Mouse (Mus musculus): ENCODE results near the gene Ros1. TPM values are rescaled to one million over a fixed set of nuclear protein-coding genes. Genes with fewer than 3 reads are reported as not detected.

The Ros1 gene
- not detected in 2 replicates for total RNA-seq (2015; ENCODE audit: low replicate concordance)
- not detected in 2 replicates for total RNA-seq (2017; ENCODE audit: low replicate concordance)

DNA sequence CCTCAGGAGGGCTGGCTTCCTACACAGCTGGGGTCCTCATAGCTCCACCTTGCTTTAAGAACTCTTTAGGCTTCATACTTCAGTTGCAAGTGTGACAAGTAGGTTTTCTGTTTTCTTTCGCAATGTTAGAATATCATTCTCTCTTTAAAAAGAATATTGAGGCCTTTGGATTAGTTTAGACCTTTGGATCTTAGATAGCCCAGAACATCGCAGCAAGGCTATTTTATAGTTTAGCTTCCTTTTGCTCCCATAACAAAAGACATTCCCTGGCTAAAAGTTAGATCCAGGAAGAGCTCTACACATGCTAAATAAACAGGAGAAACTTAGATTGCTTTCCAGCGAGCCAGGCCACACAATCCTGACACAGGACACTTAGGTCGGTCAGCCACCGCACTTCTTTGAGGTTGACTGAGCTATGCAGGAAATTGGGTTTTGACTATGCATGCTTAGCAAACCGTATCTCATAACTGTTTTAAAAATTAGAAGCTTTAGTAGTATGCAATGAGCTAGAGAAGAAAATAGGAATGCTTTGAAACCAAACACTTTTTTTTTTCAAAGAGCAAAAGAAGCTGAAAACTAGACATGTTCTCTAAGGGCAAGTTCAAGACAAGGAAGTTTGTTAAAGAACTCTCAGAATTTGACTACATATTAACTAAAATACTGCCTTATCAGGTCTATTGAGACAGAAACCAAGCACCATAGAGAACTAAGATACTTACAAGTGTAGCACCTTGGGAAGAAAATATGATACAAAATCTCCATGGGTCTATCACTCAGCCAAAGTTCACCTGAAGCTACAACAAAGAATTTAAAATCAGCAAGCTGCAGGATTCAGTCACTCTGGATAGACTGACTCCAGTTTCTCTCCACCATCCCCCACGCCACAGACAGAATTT is at the start of gene Ros1:
TSS of gene Ros1 (minus strand) at position 288 of the 896 bp plus-strand sequence.
- no peak for ATAC-seq (replicated peaks; ENCODE audit: low FRiP score, poor library complexity, severe bottlenecking)

DNA sequence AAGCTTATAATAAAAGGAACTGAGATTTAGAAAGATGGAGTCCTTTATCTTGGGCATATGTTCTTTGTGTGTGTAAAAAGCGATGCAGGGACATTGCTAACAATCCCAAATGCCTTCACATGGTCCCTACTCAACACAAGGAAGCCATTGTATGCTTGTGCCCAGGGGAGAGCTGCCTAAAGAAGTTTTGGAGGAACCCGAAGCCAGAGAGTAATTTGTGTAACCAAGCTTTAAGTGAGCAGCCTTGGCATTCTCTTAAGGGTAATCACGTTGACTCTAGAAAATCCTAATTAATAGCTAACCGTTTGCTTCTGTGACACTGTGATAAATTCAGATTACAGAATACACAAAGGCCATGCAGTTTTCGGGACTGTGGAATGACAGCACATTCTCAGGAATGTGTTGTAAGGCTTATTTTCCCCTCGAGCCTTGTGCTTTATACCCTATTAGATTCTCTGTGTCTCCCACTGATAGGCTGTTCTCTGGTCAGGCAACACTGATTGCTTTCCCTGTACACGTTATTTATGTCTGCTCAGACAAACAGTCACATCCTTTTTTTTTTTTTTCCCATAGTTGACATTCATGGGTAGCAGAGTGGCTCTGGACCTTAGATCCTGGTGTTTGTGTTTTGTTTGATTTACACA is 47.8 kb upstream of the Ros1 start:
- ATAC-seq (replicated peaks; ENCODE audit: low FRiP score, poor library complexity, severe bottlenecking) = no peak

DNA sequence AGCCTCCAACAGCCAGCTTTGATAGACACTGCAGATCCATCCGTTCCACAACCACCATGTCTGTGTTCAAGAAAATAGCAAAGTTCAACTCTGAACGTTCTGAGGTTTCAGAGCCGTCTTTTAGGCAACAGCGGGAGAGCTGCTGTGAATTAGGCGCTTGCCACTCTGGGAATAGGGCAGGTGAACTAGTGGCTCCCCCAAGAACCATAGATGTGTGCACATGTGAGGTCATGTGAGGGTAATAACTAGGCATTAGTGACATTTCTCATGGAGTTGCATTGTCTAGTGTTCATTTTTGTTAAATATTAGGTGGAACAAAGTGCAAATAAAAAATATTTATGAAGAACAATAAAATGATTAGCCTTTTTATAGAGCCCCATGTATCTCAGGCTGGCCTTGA is 47.0 kb upstream of the Ros1 start:
- ATAC-seq (replicated peaks; ENCODE audit: low FRiP score, poor library complexity, severe bottlenecking) = no peak

DNA sequence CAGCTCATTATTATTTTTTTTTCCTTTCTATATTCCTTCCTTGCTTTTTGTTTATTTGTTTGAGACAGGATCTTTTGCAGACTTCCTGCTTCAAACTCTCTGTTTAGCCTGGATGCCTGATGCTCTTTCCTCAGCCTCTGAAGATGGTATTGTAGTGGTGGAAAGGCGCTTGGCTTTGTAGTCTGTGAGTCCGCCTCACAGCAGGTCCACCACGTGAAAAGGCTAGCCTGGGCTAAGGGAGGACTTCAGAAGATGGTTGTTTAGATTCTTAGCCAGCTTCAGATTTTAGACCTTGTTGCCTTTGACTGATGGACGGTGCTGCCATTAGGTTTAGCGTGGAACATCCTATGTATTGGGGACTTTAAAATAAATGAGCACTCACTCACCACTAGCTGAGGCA is 40.4 kb upstream of the Ros1 start:
- ATAC-seq (replicated peaks; ENCODE audit: low FRiP score, poor library complexity, severe bottlenecking) = no peak

DNA sequence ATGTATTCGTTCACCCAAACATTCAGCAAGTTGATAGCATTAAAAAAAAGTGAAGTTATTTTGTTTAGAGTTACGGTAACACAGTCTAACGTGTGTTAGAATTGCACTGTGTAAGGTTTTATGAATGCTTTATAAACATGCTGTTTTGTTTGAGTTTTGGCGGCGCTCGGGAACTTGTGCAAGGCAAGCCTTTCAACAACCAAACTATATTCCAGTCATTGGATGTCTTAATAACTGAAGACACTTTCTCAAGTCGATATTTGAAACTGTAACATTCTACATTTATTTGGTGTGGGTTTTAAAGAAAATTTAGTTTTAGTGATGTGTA is 39.6 kb upstream of the Ros1 start:
- ATAC-seq (replicated peaks; ENCODE audit: low FRiP score, poor library complexity, severe bottlenecking) = no peak

DNA sequence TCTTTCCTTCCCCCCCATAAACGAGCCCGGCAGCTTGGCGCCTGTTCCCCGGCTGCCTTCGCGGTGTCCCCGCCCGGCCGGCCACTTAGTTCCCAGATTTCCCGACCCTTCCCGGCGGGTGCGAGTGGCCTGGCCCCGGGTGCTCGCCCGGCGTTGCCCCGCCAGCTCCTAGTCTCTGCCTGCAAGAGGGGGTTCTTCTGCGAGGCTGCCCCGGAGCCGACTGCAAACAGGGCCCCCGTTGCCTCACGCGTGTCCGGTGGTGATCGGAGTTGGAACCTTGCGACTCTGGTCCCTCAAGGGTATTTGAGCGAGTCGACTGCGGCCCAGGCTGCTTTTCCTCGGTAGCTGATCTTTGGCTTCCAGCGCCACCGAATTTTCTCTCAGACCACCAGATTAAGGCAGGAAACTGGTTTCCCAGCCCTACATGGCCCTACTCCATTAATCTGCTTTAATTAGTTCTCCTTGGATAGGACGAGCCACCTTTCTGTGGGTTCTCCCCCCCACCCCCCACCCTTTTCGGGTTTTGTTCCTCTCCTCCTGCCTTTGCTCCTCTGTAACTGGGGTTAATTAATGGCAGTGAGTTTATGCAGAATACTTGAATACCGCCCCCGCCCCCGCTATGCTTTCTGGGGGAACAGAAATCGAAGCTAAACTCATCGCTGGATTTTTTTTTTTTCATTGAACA is 39.1 kb upstream of the Ros1 start:
- ATAC-seq (replicated peaks; ENCODE audit: low FRiP score, poor library complexity, severe bottlenecking) = no peak

DNA sequence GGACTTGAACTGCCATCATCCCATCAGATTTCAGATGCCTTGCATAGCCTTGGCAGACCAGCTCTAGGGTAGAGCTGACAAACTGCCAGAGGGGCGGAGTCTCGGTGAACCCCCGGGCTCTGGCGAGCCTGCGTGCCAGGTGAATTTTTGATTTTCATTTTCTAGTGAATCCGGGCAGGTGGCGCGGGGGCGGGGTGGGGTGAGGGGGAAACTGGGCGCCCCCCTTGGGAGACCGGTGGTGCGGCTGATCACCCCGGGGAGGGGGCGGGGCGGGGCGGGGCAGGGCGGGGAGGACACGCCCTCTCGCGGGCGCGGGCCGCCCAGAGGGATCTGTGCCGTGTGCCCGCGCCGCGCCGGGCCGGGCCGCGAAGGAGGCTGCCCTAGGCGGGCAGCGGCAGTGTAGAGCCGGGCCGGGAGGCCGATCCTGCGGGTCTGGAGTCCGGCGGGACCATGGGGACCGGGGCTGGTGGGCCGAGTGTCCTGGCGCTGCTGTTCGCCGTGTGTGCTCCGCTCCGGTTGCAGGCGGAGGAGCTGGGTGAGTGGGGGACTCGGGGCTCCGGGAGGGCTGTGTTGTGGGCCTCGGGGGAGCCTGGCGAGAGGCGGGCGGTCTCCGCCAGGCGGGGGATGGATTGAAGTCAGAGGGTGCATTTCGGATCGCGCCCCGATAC is 38.4 kb upstream of the Ros1 start, which contains the start of gene Dcbld1:
TSS of gene Dcbld1 (plus strand) at position 319 of the 668 bp plus-strand sequence.
- ATAC-seq (replicated peaks; ENCODE audit: low FRiP score, poor library complexity, severe bottlenecking) = no peak

DNA sequence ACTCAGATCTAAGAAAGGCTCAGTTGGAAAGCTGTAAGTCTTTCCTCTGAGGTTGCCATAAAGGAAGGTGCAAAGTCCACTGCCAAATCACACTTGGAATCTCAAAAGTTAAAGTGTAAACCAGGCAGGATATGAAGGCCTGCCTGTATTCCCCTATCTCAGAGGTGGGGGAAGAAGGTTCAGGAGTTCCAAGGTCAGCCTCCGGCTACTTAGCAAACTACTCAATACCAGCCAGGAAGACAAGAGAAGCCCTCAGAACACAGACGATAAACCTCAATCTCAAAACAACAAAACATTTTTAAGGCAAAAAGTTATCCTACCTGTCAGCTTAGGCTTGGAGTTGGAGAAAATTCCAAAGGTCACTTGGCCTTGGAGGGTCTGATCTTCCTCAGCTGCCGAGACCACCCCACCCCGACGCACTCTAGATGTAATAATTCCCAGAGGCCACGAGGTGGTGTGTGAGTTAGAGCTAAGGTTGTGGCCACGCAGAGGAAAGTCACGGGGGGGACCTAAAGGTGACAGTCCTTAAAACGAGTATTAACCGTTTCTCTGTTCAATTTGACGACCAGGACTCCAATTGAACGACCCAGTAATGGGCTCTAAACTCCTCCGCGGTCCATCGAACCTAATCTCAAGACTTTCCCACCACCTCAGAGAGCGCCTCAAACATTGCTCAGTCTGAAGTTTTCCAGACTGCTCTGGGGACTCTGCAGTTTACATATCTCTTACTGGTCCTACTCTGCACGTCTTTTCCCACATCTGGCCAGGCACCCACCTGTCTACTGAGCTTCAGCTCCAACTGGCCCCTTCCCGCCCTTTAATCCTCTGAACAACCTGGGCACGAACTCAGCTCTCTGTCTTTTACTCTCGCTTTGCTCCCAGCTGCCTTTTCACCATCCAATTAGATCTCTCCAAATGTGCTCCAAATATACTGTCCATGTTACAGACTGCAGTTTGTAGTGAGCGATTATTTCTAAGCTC is 37.4 kb upstream of the Ros1 start:
- ATAC-seq (replicated peaks; ENCODE audit: low FRiP score, poor library complexity, severe bottlenecking) = no peak

DNA sequence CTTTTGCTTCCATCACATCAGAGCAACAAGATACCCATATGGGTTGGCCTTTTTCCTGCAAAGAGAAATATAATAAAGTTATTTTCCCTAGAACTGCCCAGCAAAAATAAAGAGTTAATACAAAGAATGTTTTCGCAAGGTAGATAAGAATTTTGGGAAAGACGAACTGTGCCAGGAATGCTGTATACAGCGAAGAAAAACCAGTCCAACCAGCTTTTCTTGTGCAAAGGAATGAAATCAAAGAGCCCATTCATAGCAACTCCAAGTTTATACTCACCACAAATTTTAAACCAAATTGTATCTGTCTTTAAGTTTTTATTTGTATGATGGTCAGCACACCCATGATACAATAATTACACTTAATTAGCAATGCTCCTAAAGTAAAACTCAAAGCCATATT is 24.6 kb upstream of the Ros1 start:
- no peak for ATAC-seq (replicated peaks; ENCODE audit: low FRiP score, poor library complexity, severe bottlenecking)

DNA sequence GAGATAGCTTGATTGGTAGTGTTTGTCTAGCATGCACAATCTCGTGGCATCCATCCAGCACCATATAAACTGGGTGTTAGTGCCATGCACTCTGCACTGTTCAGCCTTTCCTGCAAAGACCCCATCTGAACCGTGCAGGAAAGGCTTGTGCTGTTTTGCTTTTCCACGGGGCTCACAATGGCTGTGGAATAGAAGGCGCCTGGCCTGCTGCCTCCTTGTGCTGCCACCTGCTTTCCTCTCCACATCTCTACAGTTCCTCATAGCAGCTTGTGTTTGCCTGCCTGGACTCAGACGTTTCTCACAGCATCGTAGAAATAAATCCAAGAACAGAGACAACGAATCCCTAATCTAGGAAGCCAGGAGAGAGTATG is 22.5 kb upstream of the Ros1 start:
- no peak for ATAC-seq (replicated peaks; ENCODE audit: low FRiP score, poor library complexity, severe bottlenecking)

DNA sequence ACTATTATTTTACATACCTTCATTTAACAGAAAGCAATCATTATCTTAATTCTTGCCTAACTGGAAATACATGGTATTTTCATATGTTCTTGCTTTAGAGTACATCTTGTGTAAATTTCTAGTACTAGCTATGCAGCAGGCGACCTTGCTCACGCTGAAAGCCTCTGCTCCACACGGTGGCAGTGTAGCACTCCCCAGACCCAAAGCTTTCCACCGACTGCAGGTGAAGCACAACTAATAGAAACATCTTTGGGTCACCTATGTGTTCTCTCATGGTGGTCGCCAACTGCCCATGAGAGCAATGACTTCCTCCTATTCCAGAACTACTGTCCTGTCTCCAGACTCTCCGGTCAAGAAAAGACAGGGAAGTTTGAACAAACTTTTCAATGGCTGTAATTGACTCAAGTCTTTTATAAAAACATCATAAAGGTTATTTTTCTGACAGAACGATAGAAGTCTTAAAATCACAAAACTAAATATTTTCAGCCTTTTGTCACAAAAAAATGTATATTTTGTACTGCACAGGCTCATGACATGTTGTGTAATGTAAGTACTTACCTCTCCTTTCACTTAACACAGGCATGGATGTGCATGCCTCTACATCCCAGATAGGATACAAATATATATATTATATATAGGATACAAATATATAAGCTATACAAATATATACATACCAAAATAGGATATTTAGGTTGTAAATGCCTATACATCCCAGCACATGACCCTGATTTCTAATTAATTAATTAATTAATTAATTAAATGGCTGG is 21.9 kb upstream of the Ros1 start:
- no peak for ATAC-seq (replicated peaks; ENCODE audit: low FRiP score, poor library complexity, severe bottlenecking)

DNA sequence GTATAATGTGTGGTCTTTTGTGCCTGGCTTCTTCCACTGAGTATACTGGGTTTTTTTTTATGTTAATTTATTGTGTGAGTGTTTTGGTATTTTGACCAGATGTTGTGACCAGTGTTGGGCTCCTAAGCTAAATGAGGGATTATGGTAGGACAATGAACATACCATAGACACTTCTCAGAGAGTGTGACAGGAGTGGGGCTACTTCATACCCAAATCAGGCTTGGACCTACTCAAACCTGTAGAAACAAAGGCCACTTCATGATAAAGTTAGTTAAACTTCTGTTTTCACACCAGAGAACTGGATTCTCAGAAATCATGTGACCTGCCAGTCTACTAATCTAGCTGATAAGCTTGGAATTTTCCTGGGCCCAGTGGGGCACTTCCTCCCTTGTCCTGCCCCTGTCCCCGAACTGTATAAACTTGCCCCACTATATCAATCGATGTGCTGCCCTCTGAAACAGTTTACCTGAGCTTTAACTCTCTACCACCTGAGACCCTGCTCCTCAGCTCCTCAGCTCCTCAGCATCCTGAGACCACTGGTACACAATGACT is 20.3 kb upstream of the Ros1 start:
- no peak for ATAC-seq (replicated peaks; ENCODE audit: low FRiP score, poor library complexity, severe bottlenecking)

DNA sequence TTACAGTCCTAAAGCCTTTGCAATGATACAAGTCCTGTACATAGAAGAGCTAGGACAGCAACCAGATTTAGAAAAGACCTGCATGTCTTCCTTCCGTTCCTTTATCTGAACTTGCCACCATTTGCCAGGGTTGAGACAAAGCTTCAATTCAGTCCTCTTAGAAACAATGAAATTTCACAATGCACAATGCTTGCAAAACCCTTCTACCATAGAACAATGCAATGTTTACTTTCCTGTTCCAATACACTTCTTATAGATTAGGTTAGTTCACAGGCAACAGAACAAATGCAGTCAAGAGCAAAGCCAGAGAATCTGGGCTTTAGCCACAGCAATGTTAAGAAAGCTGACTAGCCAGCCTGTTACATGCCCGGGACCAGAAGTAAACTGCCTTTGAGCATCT is 9.0 kb upstream of the Ros1 start:
- ATAC-seq (replicated peaks; ENCODE audit: low FRiP score, poor library complexity, severe bottlenecking) = no peak

DNA sequence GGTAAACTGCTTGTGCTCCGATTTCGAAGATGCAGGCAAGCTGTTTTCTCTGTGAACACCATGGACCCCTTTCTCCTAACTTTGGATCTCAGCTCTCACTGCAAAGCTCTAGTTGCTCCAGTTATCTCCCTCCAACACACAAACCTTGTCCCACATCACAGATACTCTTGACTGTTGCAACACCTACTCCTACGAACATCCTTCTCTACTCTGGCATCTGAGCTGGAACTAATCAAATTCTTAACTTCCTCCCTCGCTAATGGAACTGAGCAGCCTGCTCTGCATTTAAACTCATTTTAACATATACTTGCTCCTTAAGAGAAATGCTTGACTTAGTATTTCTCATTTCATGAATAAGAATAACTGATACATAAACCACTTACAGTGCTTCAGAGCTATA is 9.1 kb downstream of the Ros1 start:
- ATAC-seq (replicated peaks; ENCODE audit: low FRiP score, poor library complexity, severe bottlenecking) = no peak

DNA sequence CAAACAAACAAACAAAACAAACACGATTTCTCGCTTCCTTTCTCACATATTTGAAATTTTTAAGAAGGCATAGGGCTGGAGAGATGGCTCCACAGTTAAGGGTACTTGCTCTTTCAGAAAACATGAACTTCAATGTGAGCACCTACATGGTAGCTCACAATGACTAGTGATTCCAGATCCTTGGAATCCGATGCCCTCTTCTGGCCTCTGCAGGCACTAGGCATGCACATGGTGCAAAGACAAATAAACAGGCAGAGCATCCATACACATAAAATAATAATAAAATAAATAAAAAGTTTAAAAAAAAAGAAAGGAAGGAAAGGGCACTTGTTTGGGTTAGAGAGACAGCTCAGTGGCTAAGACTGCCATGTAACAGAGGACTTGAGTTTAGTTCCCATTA is 12.2 kb downstream of the Ros1 start:
- ATAC-seq (replicated peaks; ENCODE audit: low FRiP score, poor library complexity, severe bottlenecking) = no peak

DNA sequence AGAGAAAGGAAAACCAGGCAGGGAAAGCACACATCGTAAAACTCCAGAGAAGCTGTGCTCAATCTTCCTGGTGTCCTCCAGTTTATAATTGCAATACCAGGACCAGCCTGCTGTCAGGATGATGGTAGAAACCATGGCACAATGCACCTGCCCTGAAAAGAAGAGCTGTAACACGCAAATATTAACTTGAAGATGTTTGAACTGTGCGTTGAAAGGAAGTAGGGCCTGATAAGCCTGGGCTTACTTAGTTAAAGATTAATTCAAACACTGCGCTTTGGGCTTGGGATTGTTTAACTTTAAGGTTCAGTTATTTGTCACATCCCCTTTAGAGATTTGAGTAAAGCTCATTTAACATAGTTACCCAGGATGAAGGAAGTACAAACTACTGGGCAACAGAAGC is 20.7 kb downstream of the Ros1 start:
- ATAC-seq (replicated peaks; ENCODE audit: low FRiP score, poor library complexity, severe bottlenecking) = no peak

DNA sequence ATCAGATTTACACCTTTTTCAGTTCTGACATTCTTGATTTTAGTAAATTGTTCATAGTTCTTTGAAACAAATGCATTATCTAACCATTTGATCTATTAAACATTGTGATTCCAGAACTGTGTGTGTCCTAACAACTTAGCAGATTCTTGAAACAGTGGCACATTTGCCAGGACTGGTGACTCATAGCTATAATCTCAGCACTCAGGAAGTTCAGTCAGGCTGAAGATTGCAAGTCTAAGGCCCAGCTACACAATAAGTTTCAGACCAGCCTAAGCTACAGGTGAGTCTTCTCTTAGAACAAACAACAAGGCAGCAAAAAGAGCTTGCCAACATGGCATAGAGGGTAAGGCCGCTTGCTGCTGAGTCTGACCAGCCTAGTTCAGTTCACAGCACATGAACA is 24.6 kb downstream of the Ros1 start:
- no peak for ATAC-seq (replicated peaks; ENCODE audit: low FRiP score, poor library complexity, severe bottlenecking)

DNA sequence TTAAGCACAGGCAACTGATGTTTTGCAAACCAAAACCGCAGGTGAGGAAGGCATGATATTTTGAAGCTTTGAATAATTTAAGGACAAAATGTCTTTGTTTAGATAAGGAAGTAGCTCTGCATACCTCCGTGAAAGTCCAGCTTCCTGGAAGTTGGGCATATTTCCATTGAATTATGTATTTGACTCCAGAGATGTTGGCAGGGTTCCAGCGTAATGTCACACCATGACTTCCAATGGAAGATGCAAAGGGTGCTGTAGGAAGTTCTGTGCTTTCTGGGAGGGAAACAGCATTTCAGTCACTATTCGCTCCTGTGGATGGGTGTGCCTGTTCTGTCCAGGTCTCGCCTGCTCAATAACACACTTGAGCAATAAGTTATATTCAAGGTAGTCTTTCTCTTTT is 25.2 kb downstream of the Ros1 start:
- no peak for ATAC-seq (replicated peaks; ENCODE audit: low FRiP score, poor library complexity, severe bottlenecking)

Data from erythroblast, adult 5-6 weeks (primary cell).